Mouse (Mus musculus): ENCODE data around the gene Ift27. TPM values are rescaled to one million over a fixed set of nuclear protein-coding genes. Genes with fewer than 3 reads are reported as not detected.

The Ift27 gene
- total RNA-seq, 2 experiments from 2014 or later, result 14.0 to 50.0 TPM

DNA sequence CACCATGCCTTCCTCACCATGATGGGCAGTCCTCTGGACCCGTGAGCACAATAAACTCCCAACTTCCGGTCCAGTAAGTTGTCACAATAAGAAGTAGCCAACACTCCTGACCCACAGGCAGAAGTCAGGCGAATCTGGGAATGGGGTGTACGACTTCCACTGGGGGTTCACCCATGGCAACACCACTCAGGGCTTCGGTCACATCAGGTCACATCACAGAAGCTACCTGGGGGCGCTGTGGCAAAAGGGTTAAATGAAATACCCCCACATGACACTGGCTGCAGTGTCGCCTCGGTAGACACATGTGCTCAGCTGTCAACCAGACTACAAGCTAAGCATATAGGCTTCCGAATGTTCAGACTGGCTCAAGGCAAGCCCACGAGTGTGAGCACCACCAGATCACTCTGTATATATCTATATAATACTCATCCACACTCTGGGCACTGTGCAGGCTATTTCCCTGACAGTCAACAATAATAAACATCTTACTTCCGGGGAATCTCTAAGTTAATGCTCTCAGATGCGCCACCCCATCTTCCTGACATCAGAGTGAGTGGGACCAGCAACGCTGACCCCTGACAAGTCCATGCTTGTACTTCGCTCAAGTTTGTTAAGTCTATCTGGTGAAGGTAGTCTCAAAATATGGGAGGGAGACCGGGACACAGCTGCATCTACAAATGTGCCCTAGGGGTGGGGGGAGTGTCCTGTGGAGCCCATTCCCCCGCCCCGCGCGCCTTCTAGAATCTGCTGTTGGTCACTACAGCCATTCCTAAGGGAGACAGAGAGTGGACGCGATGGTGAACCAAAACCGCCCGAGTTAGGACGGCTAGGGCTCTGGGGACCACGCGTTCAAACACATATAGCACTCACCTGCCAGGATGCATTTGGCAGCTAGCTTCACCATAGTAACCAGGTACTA, 749 bp downstream of the Ift27 start:
- no peak for ATAC-seq (replicated peaks; ENCODE audit: low FRiP score, low TSS enrichment, poor library complexity, severe bottlenecking)

DNA sequence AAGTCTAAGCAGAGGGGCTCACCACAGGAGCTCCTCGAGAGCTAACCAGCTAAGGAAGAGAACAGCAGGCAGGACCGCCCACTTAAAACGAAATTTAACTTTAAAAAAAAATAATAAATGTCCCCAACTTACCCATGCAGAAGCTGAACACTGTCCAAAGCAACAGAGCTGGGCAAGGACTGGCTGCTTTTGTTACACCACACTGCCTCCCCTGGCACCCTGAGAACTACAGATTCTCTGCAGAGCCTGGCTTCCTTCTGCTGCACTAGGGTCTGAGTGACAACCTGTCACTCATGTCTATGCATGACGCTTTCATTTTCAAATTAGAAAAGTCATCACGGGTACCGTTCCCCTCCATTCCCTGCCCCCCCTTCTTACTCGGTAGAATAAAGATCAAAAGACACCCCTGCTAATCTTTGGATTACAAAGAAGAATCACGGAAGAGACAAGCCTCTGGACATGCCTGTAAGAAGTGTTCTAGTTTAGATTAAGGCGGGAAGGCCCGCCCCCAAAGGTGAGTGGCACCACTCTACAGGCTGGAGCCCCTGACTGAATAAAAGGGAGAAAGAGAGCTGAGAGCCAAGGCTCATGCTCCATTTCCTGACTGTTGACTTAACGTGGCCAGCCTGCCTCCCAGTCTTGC, 1.5 kb downstream of the Ift27 start:
- no peak for ATAC-seq (replicated peaks; ENCODE audit: low FRiP score, low TSS enrichment, poor library complexity, severe bottlenecking)

DNA sequence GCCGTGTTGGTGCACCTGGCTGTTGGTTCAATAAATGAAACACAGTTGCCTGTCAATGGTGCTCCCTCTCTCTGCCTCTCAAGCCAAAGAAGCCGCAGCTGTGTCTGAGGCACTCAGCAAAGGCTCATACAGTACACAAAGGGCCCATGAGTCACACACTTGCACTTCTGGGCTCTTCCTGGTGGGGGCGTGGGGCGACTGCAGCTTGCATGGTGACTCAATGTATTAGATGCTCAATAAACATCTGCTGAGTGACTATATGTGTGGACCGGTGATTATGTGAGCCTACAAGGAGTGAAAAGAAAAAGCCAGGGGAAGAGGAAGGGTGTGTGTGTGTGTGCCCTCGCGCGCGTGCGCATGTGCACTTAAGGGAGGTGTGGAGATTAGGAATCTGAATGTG, 2.3 kb downstream of the Ift27 start:
- ATAC-seq (replicated peaks; ENCODE audit: low FRiP score, low TSS enrichment, poor library complexity, severe bottlenecking), result no peak

DNA sequence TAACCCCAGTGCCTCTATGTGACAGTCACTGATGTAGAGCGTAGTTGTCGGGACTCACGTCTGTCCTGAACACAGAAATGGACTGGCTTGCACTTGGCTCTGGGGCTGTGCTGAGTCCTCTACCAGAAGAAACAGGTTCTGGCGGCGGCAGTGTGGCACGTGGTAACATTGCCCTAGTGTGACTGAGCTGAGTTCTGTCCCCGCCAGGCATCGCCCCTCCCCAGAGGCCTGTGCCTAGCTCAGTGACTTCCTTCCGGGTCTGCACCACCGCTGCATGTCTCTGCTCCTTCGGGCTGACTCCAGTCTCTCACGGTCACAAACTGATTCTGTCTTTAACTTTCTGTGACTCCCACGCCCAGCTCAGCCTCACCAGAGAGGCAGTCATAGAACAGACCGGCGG, 3.2 kb downstream of the Ift27 start:
- no peak for ATAC-seq (replicated peaks; ENCODE audit: low FRiP score, low TSS enrichment, poor library complexity, severe bottlenecking)

DNA sequence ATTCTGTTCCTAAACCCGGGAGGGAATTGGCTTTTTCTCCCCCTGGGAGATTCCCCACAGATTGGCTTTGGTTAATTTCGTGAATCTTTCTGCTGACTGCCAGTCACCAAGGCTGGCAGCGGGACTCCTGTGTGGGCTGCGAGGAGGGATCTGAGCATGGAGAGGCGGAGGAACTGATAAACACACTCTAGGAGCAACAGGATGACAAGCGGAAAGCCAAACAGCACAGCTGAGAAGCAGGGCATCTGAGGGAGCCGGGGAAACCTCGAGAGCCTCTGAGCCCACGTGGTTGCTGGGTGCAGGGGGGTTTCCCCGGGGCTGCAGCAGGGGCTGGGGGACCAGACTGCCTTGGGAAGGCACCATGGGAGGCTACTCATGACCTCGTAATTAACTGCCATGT, 4.3 kb downstream of the Ift27 start:
- ATAC-seq (replicated peaks; ENCODE audit: low FRiP score, low TSS enrichment, poor library complexity, severe bottlenecking), result no peak

DNA sequence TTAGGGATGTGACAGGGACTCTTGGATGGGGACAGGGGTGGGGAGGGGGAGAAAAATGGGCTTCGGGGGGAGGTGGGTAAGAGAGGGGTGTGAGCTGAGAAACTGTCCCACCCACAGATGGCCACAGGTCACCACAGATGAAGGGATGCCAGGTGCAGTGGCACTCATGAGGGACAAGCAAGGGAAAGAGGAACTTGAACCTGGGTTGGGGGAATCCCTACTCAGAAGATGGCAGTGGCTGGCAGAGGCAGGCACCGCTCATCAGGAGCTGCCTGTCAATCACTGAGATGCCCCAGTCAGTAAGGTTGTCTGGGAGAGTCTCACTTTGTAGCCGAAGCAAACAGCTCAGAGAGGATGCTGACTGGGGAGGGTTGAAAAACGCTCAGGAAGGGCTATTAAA, 8.6 kb downstream of the Ift27 start:
- no peak for ATAC-seq (replicated peaks; ENCODE audit: low FRiP score, low TSS enrichment, poor library complexity, severe bottlenecking)

DNA sequence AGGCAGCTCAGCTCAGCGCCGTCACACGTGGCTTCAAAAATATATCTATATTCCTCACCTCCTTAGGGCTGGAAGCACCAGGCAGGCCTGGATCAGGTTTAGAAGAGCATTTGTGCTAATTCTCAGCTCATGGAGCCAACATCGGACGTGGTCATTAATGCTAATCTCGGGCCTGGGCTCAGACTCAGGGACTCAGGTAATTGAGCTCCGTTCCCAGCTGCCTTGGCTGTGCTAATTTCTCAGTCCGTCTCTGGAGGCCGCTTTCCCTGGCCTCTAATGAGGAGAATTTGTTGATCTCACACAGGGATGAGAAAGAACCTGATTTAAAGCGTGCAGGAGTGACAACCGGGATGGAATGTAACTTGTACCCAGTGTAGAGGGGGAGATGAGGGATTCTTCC, 9.4 kb downstream of the Ift27 start:
- no peak for ATAC-seq (replicated peaks; ENCODE audit: low FRiP score, low TSS enrichment, poor library complexity, severe bottlenecking)

DNA sequence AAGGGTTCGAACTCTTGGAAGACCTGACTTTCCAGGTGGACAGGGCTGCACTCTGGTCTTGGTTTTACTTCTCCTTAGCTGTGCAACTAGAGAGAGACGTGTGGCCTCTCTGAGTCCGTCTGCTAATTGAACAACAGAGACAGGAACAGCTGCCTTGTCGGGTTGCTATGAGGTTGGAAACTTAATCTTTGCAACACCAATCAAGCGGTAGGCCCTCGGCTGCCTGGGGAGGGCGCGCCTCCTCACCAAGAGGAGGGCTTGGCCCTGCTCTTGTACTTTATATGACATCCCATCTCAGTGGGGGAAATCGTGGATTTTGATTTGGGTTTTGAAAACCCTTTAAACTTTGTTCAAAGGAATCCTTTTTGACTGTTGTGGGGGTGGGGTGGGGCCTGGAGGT, 12.0 kb downstream of the Ift27 start:
- no peak for ATAC-seq (replicated peaks; ENCODE audit: low FRiP score, low TSS enrichment, poor library complexity, severe bottlenecking)

DNA sequence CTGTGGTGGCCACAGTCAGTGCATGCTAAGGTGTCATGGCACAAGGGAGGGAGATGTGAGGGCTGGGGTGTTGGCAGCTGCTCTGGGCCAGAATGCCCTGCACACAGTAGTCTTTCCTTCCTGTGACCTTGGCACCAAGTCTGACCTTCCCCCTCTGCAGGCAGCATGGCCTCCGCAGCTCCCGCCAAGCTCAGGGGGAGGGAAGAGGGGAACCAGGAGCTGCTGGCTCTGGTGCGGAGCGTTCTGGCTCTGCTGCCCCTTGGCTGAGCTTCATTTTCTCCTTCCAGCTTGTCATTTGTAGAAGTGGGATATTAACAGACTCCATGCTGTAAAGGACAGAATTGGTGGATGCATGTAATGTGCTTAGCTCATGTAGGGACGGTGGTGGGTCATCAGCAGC, 15.6 kb downstream of the Ift27 start:
- no peak for ATAC-seq (replicated peaks; ENCODE audit: low FRiP score, low TSS enrichment, poor library complexity, severe bottlenecking)

DNA sequence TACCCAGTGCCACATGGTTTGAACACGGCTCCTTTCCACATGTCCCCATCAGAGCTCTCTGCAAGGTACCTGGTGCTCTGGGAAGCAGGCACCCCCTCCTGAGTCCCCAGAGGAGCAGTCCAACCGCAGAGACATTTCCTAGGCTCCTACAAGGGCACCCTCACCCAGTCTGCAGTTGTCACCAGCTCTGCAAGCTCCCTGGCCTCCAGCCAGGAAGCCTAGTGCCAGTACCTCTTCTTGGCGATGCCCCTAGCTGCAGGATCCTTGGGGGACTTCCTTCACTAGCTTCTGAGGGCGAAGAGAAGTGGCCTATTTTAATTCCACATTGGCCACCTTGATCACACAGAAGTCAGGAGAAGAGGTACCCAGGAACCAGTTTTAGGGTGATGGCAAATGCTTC, 16.1 kb downstream of the Ift27 start:
- no peak for ATAC-seq (replicated peaks; ENCODE audit: low FRiP score, low TSS enrichment, poor library complexity, severe bottlenecking)

DNA sequence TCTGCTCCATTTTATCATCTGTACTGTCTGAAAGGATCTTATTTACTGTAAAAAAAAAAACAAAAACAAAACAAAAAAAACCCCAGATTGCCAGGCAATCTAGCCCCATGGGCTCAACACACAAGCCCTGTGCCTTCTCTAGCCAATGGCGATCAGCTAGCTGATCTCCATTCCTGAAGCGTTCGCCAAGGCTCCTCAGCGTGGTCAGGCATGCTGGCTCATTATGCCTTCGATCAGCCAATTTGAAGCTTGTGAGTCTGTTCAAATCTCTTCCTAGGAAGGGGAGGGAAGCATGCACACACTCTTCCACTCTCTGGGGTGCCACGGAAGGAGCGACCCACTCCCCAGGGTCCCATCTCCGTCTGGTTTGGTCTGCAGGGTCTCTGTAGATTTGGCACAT, 16.6 kb downstream of the Ift27 start:
- ATAC-seq (replicated peaks; ENCODE audit: low FRiP score, low TSS enrichment, poor library complexity, severe bottlenecking), result no peak

DNA sequence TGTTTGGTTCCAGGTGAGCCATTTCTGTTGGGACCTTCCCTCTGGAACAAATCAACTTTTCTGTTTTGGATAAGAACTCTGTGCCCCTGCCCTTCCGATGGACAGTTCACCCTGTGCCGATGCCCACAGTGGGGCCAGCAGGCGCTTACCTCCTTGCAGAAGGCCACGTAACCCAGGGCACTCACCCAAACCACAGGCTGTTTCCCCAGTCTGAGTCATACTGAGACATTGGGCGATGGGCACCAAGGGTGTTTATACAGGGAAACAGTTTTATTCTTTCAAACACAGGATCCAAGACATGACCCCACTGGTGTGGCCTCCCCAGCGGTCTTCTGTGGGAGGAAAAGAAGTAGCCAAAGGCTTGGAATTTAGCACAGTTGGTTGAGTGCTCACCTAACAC, 18.5 kb downstream of the Ift27 start:
- ATAC-seq (replicated peaks; ENCODE audit: low FRiP score, low TSS enrichment, poor library complexity, severe bottlenecking), result no peak

DNA sequence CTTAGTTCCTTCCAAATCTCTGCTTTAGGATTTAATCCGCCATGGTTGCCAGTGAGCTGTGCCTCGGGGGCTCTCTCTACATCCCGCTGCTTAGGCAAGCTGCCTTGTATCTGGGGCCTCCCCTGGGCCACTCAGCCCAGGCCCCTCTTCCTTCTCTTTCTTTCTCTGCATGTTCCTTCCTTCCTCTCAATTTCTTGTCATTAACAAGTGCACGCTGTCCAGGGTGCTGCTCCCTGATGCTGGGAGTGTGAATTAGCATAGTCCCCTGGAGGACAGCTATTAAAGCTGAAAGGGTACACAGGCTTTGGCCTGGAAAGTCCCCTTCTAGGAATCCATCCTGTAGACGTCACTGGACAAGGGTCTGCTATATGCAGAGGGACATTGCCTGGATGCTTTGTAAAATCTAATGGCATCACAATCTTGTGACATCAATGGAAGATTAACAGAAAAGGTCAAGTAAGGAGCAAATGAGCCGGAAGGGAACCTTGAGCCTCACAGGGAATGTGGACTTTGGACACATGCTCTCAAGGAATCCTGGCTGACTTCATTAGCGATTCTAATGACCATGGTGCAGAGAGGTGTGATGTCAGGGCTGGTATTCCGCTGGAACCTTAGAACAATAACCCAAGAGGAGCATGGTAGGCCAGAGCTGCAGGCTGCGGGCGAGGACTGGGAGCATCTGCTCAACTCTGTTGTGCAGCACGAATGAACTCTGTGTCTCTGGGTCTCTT, 20.7 kb downstream of the Ift27 start:
- no peak for ATAC-seq (replicated peaks; ENCODE audit: low FRiP score, low TSS enrichment, poor library complexity, severe bottlenecking)

DNA sequence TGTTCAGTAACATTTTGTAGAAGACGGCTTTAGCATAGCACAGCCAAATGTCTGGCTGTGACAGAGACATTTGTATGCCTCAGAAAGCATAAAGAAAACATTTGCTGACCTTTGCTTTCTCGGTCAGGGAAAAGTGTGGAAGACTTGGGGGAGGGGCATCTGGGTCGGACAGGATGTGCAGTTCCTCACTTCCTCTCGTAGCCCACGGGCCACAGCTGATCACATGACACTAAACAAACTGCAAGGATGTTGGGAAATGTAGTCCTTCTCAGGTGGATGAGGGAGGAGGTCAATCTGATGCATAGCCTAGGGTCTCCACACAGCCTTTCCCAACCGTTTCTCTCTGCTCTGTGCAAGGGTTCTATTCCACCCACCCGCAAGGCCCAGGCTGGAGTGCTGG, 25.3 kb downstream of the Ift27 start:
- no peak for ATAC-seq (replicated peaks; ENCODE audit: low FRiP score, low TSS enrichment, poor library complexity, severe bottlenecking)

DNA sequence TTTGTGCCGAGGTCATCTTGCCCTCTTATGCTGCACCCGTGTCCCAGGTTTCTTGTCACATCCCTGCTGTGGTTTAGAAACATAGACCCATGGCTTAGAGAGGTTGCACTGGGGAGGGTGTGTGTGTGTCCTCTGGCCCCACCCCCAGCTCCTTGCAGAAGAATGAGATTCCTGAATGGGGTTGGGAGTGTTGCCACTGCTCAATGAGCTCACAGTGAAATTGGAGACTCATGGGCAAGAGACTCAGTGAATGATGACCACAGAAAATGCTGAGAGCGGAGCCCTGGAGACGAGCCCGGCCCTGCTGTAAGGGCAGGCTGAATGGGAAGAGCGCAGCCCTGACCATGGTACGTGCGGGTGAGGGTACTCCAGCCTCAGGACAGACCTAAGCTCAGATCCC, 33.7 kb downstream of the Ift27 start:
- no peak for ATAC-seq (replicated peaks; ENCODE audit: low FRiP score, low TSS enrichment, poor library complexity, severe bottlenecking)

DNA sequence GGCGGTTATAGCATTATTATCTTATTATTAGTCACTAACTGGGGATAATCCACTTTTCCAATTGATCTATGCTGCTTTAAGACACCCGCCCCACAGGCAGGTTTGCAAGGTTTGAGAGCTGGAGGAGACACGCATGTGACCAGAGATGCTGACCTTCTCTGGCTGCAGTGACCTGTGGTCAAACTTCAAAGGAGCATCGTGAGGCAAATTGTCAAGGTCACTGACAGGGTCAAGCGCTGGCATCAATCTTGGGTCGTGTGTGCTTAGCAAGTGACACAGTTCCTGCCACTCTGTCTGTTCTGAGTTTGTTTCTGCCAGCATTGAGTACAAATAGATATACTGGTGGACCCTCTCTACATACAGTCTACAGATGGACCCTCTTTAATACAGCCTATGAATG, 39.3 kb downstream of the Ift27 start:
- no peak for ATAC-seq (replicated peaks; ENCODE audit: low FRiP score, low TSS enrichment, poor library complexity, severe bottlenecking)

DNA sequence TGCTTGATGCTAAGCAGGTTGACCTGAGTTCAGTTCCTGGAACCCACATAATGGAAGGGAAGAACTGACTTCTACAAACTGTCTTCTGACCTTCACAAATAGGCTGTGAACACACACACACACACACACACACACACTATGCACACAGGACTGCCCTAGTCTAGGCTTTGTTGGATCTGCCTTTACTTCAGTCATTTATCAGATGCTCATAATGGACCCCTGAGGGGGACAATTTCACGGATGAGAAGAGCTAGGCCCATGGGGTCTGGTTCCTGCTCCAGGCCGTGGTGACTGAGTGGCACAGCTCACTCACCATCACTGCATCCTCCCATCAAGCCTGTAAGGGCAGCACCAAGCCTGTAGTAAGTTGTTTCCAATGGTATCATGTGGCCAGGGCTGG, 40.5 kb downstream of the Ift27 start:
- ATAC-seq (replicated peaks; ENCODE audit: low FRiP score, low TSS enrichment, poor library complexity, severe bottlenecking), result no peak

DNA sequence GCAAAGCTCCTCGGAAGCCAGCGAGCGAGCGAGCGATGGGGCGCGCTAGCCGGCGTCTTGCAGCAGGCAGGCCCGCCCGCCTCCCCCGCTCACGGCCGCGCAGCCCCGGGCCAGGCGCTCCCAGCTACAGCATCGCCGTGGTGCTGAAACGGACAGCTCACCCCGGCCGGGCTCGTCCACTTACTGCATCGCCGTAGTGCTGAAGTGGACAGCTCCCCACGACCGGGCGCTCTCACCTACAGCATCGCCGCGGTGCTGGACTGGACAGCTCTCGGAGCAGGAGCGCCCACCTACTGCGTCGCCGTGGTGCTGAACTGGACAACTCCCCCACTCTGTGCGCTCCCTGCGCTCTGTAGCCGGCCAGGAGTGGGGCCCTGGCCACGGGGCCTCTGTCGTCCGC, 54.2 kb downstream of the Ift27 start, which contains the start of gene Cacng2:
Cacng2 (minus strand) TSS at position 325 of the 400 bp plus-strand sequence.
- peak; percentile 99 for ATAC-seq (replicated peaks; ENCODE audit: low FRiP score, low TSS enrichment, poor library complexity, severe bottlenecking)

DNA sequence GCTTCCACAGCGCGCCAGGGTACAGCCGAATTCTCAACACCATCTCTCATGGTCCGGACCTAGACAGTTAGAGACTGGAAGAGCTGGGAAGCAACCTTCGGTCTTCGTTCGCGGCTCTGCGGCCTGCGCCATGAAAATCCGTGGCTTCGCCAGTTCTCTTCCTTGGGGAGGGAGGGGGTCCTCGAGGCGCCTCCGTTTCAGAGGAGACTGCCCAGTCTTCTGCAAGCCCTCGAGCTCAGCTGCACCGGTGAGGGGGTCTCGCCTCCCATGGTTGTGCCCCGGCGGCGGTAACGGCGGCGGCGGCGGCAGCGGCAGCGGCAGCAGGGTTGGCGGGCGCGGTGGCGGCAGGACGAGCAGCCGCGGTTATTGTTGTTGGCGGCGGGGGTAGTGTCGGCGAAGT, 54.7 kb downstream of the Ift27 start:
- ATAC-seq (replicated peaks; ENCODE audit: low FRiP score, low TSS enrichment, poor library complexity, severe bottlenecking), result no peak

DNA sequence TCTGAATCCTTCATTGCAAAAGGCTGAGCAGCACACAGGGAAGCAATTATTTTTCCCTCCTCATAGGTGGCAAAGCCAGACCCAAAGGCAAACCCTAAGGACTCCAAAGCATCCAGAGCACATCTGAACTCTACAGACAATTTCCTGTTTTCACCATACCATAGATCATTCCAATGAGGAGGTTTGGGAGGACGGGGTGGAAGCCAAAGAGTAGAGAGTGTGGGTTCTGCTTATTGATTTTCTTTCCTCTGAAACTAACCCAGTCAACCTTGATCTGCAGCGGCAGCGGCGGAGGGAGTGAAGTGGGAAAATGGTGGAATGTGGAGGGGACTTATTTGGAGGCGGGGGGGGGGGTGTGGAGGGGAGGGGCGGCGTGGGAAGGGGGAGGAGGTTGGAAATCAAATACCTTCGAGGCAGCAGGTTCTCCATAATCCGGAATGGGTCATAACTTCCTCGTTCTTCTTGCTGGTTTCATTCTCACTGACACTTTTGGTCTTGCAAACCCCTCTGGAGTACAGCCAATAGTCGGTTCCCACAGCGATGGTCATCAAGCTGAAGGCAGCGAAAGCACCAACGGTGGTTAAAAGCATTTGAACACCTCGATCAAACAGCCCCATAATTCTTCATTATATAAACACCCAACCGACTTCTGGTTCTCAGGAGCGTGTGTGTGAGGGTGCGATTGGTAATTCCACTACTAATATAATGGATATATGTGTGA, 55.5 kb downstream of the Ift27 start:
- ATAC-seq (replicated peaks; ENCODE audit: low FRiP score, low TSS enrichment, poor library complexity, severe bottlenecking), result no peak

Data from megakaryocyte-erythroid progenitor cell, adult 5-6 weeks (primary cell).